8 mouse cellular contexts compared by ENCODE assay signal in the genomic region with DNA sequence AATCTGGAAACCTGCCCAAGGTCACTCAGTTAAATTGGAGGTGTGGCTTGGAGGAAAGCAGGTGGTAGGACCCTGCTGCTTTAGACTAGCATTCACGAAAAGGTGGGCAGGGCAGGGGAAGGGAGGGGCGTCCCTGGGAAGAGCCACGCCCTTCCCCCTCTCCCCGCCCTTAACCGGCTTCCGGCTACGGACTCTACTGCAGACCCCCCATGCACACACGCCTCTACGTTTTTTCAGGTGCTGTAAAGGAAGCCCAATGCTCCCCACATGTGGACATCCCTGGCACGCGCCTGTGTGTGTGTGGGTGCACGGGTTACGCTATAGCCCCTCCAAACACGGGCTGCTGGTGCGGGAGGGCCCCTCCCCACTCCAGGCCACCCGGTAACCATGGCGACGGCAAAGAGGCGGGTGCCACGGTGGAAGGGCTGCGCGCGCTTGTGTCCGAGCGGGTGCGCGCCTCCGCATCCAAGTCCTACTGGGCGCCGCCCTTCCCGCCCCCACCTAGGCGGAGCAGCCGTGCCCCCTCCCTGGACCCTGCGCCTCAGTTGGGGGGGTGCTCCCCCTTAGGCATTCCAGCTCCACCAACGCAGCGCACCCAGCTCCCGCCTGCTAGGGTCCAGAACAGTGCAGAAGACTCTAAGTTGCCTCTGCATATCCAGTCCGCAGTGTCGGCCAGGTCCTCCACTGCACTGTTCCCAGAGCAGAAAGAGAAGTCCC. TPM values are rescaled to one million over a fixed set of nuclear protein-coding genes. Genes with fewer than 3 reads are reported as not detected.
A peak's percentile ranks its signal among the peaks of the same experiment; 100 is the strongest.
DNase-seq lines count a peak whose midpoint lies in the region; ATAC-seq lines count a peak whose summit lies in the region.

No protein-coding gene starts in this region.

- peak; percentile 39 for DNase-seq in CD4-positive helper T cell, adult 2 months (ENCODE audit: low read depth, low spot score)
- peak; percentile 84 to 93 for DNase-seq in adrenal gland, adult (ENCODE audit: inconsistent age in 2 of 2, low spot score in 1 of 2)
- DNase-seq in embryo, embryonic 11 days = peak; percentile 87
- DNase-seq in liver = peak; percentile 58
- peak; percentile 51 for DNase-seq in naive thymus-derived CD4-positive, alpha-beta T cell, adult 2 months (ENCODE audit: low read depth)
- peak; percentile 70 to 74 for DNase-seq in thymus, adult 18-20 months

- peaks cover 35% of the 10 kb centered on the region for H3K36me3 ChIP-seq in heart, embryonic 13.5 days
- H3K36me3 ChIP-seq in kidney, embryonic 16.5 days (ENCODE audit: insufficient read depth, low read length) = peaks cover 26% of the 10 kb centered on the region

- H3K4me2 ChIP-seq in heart, embryonic 13.5 days = peak overlapping the region; percentile 85
- H3K4me2 ChIP-seq in kidney, embryonic 16.5 days (replicated peaks; ENCODE audit: low read depth, low read length) = peak overlapping the region; percentile 82

- H3K9me3 ChIP-seq in heart, embryonic 13.5 days = no peaks in the 10 kb centered on the region
- H3K9me3 ChIP-seq in kidney, embryonic 16.5 days (ENCODE audit: low read length) = no peaks in the 10 kb centered on the region

- WGBS in heart, embryonic 13.5 days = under 1% methylated on average over 38 of the region's 39 CpGs
- 2% methylated on average over 39 of the region's 39 CpGs for WGBS in kidney, embryonic 16.5 days

- ATAC-seq in heart, embryonic 13.5 days (ENCODE audit: extremely low read depth, insufficient number of reproducible peaks, low FRiP score, low TSS enrichment) = peak; percentile 24; the same call in 1 of the 2 replicates
- peak; percentile 74 for ATAC-seq in kidney, embryonic 16.5 days (ENCODE audit: low FRiP score, low TSS enrichment)

- H3K4me1 ChIP-seq in heart, embryonic 13.5 days = peaks cover 77% of the 10 kb centered on the region
- peaks cover 60% of the 10 kb centered on the region for H3K4me1 ChIP-seq in kidney, embryonic 16.5 days (ENCODE audit: insufficient read depth, low read length)

- peak overlapping the region; percentile 58 for H3K4me3 ChIP-seq in heart, embryonic 13.5 days
- peak overlapping the region; percentile 60 for H3K4me3 ChIP-seq in kidney, embryonic 16.5 days (ENCODE audit: low read length)

- no peaks in the 10 kb centered on the region for H3K27me3 ChIP-seq in heart, embryonic 13.5 days (replicated peaks)
- H3K27me3 ChIP-seq in kidney, embryonic 16.5 days (ENCODE audit: insufficient read depth, low read length) = no peaks in the 10 kb centered on the region

- H3K9ac ChIP-seq in heart, embryonic 13.5 days = peak overlapping the region; percentile 73
- H3K9ac ChIP-seq in kidney, embryonic 16.5 days (replicated peaks; ENCODE audit: low read length) = peak overlapping the region; percentile 62

- H3K27ac ChIP-seq in heart, embryonic 13.5 days (replicated peaks) = 0 out of 2 replicates have a peak overlapping the region, but pooled peaks have one; percentile 25
- peak overlapping the region; percentile 74 for H3K27ac ChIP-seq in kidney, embryonic 16.5 days (ENCODE audit: low read length)

RNA-seq across cellular contexts. Expression of a gene that starts 30.5 kb away (rescaled TPM):
- polyA plus RNA-seq in heart, embryonic 13.5 days (2015; fragmentation: Nextera tagmentation; extraction: Ambion mirVana) = 24.0 and 26.9 TPM in 2 replicates
- polyA plus RNA-seq in kidney, embryonic 16.5 days (2015; fragmentation: Nextera tagmentation; extraction: Ambion mirVana) = 72.6 and 73.7 TPM in 2 replicates

Comparison
In these comparisons a context has a peak if more than half of its experiments do, and no peak if none do; other contexts are left out.
1. Peak in every context shown above with its lines: DNase-seq, ATAC-seq, H3K4me3 ChIP-seq and H3K27ac ChIP-seq.